Mouse (Mus musculus): Measurements from ENCODE around the gene Zfp58. TPM values are rescaled to one million over a fixed set of nuclear protein-coding genes. Genes with fewer than 3 reads are reported as not detected.

Zfp58 gene
- 0.27 and 1.2 TPM in 2 replicates for polyA plus RNA-seq (2012; rRNA removed; ENCODE audit: low replicate concordance)

GRCm38 (mm10) chr13:67500084-67500719 is at the start of gene Zfp58:
Gene Zfp58, minus strand, starts transcription at chr13:67500555.

DNA sequence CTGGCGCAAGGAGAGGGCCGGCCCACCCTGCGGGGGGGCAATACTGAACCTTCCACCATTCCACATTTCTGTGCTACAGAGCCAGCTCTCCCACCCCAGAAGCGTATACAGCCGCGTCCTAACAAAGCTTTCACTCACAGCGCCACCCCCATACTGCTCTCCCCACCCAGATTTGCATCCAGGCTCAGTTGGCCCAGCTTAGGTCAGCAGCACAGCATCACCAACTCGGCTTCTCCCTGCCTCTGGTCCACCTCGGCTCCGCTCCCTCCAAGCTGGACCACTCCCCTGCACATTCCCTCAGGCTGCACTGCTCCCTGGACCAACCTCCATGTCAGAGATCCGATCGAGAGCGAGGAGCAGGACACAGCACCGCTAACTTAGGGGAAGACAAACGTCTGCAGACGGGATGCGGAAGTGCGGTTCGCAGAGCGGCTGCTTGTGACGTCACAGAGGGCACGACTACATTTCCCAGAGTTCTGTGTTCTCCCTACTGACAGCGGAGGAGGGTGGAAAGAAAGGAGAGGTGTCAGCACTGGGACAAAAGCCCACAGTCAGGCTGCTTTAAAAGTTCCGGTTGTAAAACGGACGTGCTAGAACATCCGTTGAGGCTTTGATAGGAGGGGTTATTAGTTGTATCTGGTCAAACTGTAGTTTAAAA is 25.5 kb upstream of the Zfp58 start, which contains the start of the genes Gm26965 and Zfp87:
Gene Gm26965, minus strand, starts transcription at position 399 of the 658 bp plus-strand sequence.
Gene Zfp87, minus strand, starts transcription at position 425 of the 658 bp plus-strand sequence.

GRCm38 (mm10) chr13:67483625-67484423 is 16.5 kb downstream of the Zfp58 start, which contains the start of gene Zfp874b:
Gene Zfp874b, minus strand, starts transcription at chr13:67484258.

DNA sequence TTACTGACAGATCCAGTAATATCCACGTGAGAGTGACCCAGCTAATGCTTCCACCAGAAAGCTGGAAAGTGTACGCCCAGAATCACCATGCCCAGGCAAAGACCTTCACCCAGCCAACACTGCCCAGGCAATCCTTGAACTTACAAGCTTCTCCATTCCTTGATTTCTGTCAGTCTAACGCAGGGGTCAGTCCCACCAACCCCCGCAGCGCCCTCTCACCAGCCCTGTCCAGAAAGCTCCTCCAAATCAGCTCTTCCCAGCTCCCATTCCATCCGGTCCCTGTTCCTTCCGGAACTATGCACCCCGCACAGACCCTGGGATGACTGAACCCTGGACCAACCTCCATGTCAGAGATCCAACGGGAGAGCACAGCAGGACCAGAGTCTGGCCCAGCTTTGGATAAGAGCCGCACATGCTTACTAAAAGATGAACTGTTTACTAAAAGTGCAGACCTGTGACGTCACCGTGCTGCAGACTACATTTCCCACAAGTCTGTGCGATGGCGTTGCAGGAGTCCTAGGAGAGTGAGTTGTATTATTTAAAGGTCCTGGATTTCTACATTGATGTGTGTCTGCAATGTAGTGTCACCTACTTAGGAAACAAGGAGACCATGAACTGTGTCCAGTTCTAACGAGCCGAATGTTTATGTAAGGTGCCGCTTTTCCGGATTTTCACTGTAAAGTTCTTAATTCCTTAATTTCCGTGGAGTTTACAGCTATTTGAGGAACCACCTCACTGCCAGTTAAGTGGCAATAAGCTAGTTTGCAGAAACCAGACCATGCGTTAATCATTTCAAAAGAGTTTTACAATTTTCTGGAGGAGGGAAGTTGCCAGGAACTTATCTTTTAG is 49.0 kb downstream of the Zfp58 start, which contains the start of gene Zfp874a:
Gene Zfp874a, minus strand, starts transcription at position 453 of the 849 bp plus-strand sequence.

Other genes starting within 250 kb of the Zfp58 start
- gene Zfp458, start 222.1 kb downstream of the Zfp58 start, polyA plus RNA-seq (2012; rRNA removed; ENCODE audit: low replicate concordance): 0.30 and 0.60 TPM in 2 replicates
- gene Zfp457, start 194.1 kb downstream of the Zfp58 start, polyA plus RNA-seq (2012; rRNA removed; ENCODE audit: low replicate concordance): 1.1 and 2.2 TPM in 2 replicates
- 0.55 and 1.7 TPM in 2 replicates for gene Zfp595, start 168.0 kb downstream of the Zfp58 start, polyA plus RNA-seq (2012; rRNA removed; ENCODE audit: low replicate concordance)
- gene Gm28044, start 140.0 kb downstream of the Zfp58 start, polyA plus RNA-seq (2012; rRNA removed; ENCODE audit: low replicate concordance): 0.34 TPM in 1 of 2 replicates, not detected in the other
- gene Zfp953, start 139.9 kb downstream of the Zfp58 start, polyA plus RNA-seq (2012; rRNA removed; ENCODE audit: low replicate concordance): 0.16 and 0.50 TPM in 2 replicates
- gene Gm28041, start 124.8 kb downstream of the Zfp58 start, polyA plus RNA-seq (2012; rRNA removed; ENCODE audit: low replicate concordance): 0.24 TPM in 1 of 2 replicates, not detected in the other
- 0.18 and 0.37 TPM in 2 replicates for gene Zfp456, start 124.7 kb downstream of the Zfp58 start, polyA plus RNA-seq (2012; rRNA removed; ENCODE audit: low replicate concordance)
- gene Zfp429, start 100.7 kb downstream of the Zfp58 start, polyA plus RNA-seq (2012; rRNA removed; ENCODE audit: low replicate concordance): 2.3 and 4.4 TPM in 2 replicates
- 0.24 and 0.75 TPM in 2 replicates for gene Zfp459, start 79.1 kb downstream of the Zfp58 start, polyA plus RNA-seq (2012; rRNA removed; ENCODE audit: low replicate concordance)
- gene Zfp874a, start 48.9 kb downstream of the Zfp58 start, polyA plus RNA-seq (2012; rRNA removed; ENCODE audit: low replicate concordance): 0.55 and 4.1 TPM in 2 replicates
- 2.1 and 5.1 TPM in 2 replicates for gene Zfp874b, start 16.3 kb downstream of the Zfp58 start, polyA plus RNA-seq (2012; rRNA removed; ENCODE audit: low replicate concordance)
- gene Gm26965, start 25.6 kb upstream of the Zfp58 start, polyA plus RNA-seq (2012; rRNA removed; ENCODE audit: low replicate concordance): not detected in 2 replicates
- gene Zfp87, start 25.6 kb upstream of the Zfp58 start, polyA plus RNA-seq (2012; rRNA removed; ENCODE audit: low replicate concordance): 18.0 and 34.5 TPM in 2 replicates
- 1.9 and 2.3 TPM in 2 replicates for gene Zfp748, start 53.3 kb upstream of the Zfp58 start, polyA plus RNA-seq (2012; rRNA removed; ENCODE audit: low replicate concordance)
- 0.22 and 0.85 TPM in 2 replicates for gene Zfp729b, start 109.2 kb upstream of the Zfp58 start, polyA plus RNA-seq (2012; rRNA removed; ENCODE audit: low replicate concordance)
- 0.17 TPM in 1 of 2 replicates, not detected in the other for gene Gm49345, start 137.2 kb upstream of the Zfp58 start, polyA plus RNA-seq (2012; rRNA removed; ENCODE audit: low replicate concordance)
- gene Zfp729a, start 137.2 kb upstream of the Zfp58 start, polyA plus RNA-seq (2012; rRNA removed; ENCODE audit: low replicate concordance): 0.39 and 1.6 TPM in 2 replicates
- gene Zfp738, start 186.5 kb upstream of the Zfp58 start, polyA plus RNA-seq (2012; rRNA removed; ENCODE audit: low replicate concordance): 3.0 and 7.4 TPM in 2 replicates
- 0.47 and 1.3 TPM in 2 replicates for gene Zfp65, start 228.6 kb upstream of the Zfp58 start, polyA plus RNA-seq (2012; rRNA removed; ENCODE audit: low replicate concordance)

All from mammary gland, adult 2 months (tissue).